Mouse (Mus musculus) heart, embryonic 14.5 days (tissue): ENCODE data around the gene Atrip. TPM values are rescaled to one million over a fixed set of nuclear protein-coding genes. Genes with fewer than 3 reads are reported as not detected.
A peak's percentile ranks its signal among the peaks of the same experiment; 100 is the strongest.

Experiments
- ATAC-seq: fragments of 200-750 bp; cut with Nextera tagmentation; 2 replicates; pipeline ENCODE4 v1.8.0; 2017; ENCODE audit warnings: low read depth, moderate TSS enrichment; ENCODE audit not compliant: insufficient number of reproducible peaks, insufficient read depth, low FRiP score
- H3K27ac ChIP-seq, 2 experiments: fragments of 200-500 bp in 1 of 2; fragments of 300-500 bp in 1 of 2; sonication (generic) in 1 of 2; replicated peaks in 1 of 2; 2 replicates each; pipeline ENCODE4 v1.5.1; 2012 to 2014; ENCODE audit warnings: low read depth in 2 of 2, low read length in 2 of 2, control low read depth in 1 of 2, mild to moderate bottlenecking in 1 of 2, mixed read lengths in 1 of 2; ENCODE audit not compliant: control insufficient read depth in 1 of 2, insufficient read depth in 1 of 2
- H3K27me3 ChIP-seq: fragments of 300-500 bp; sonication (generic); 2 replicates; pipeline ENCODE4 v1.6.1; 2014; ENCODE audit warnings: mild to moderate bottlenecking, low read length, control low read depth; ENCODE audit not compliant: control insufficient read depth, insufficient read depth
- H3K36me3 ChIP-seq: fragments of 300-500 bp; sonication (generic); 2 replicates; pipeline ENCODE4 v1.6.1; 2014; ENCODE audit warnings: mild to moderate bottlenecking, control low read depth, low read length, mixed read lengths; ENCODE audit not compliant: control insufficient read depth, insufficient read depth
- H3K4me1 ChIP-seq, 2 experiments: fragments of 200-500 bp in 1 of 2; fragments of 300-500 bp in 1 of 2; sonication (generic) in 1 of 2; 2 replicates each; pipeline ENCODE4 v1.6.1; 2012 to 2014; ENCODE audit warnings: low read length in 2 of 2, control low read depth in 1 of 2, mixed read lengths in 1 of 2; ENCODE audit not compliant: control insufficient read depth in 2 of 2, insufficient read depth in 2 of 2
- H3K4me2 ChIP-seq: fragments of 300-500 bp; sonication (generic); 2 replicates; pipeline ENCODE4 v1.6.1; 2014; ENCODE audit warnings: mild to moderate bottlenecking, low read length
- H3K4me3 ChIP-seq, 2 experiments: fragments of 200-500 bp in 1 of 2; fragments of 300-500 bp in 1 of 2; sonication (generic) in 1 of 2; 2 replicates each; pipeline ENCODE4 v1.5.1; 2012 to 2014; ENCODE audit warnings: low read length in 2 of 2, mild to moderate bottlenecking in 2 of 2, control low read depth in 1 of 2, low read depth in 1 of 2, moderate library complexity in 1 of 2; ENCODE audit not compliant: control insufficient read depth in 1 of 2, insufficient read depth in 1 of 2
- H3K9ac ChIP-seq: fragments of 300-500 bp; sonication (generic); 2 replicates; pipeline ENCODE4 v1.6.1; 2014; ENCODE audit warnings: mild to moderate bottlenecking, low read length
- H3K9me3 ChIP-seq: fragments of 300-500 bp; sonication (generic); 2 replicates; pipeline ENCODE4 v1.6.1; 2016; ENCODE audit warnings: low read length, control low read depth; ENCODE audit not compliant: control insufficient read depth
- WGBS: fragments of 180-500 bp; shearing (Covaris S2); extraction: QIAGEN DNeasy Blood & Tissue Kit; methylation state at CpG from one replicate; pipeline ENCODE4 v1.1.7; 2014; 5-methylcytosine and 5-hydroxymethylcytosine counted together
- polyA plus RNA-seq: library from polyadenylated mRNA; unstranded; fragments of >200 nt; fragmentation: Nextera tagmentation; extraction: Ambion mirVana; gene quantifications from 2 replicates; pipeline ENCODE4 v1.2.1, GENCODE M21; 2014

Gene Atrip
- polyA plus RNA-seq, 1 experiment from 2014 or later: 17.5 TPM

- WGBS: 73% methylated on average over 8 of the region's 8 CpGs
- H3K9me3 ChIP-seq: no peaks in the 10 kb centered on the region
- peak overlapping the region; percentile 96 for H3K9ac ChIP-seq
- no peaks in the 10 kb centered on the region for H3K27me3 ChIP-seq
- peak overlapping the region in 1 of 2 experiments; percentile 17; a peak in 2 of 4 replicates for H3K4me3 ChIP-seq
- peaks cover 34% of the 10 kb centered on the region for H3K36me3 ChIP-seq
- H3K4me1 ChIP-seq: peaks cover 52 to 70% of the 10 kb centered on the region in 2 experiments
- H3K4me2 ChIP-seq: peak overlapping the region; percentile 90
- H3K27ac ChIP-seq: peak overlapping the region; percentile 72 to 98
- no peak for ATAC-seq
These were observed 24.4 kb upstream of the Atrip start for GRCm38 (mm10) chr9:109098366-109098765.

- 0 out of 2 replicates have a peak, but pooled peaks have one; percentile 3 for ATAC-seq
- peaks cover 28% of the 10 kb centered on the region for H3K36me3 ChIP-seq
- no peaks in the 10 kb centered on the region for H3K27me3 ChIP-seq
- peaks cover 52 to 67% of the 10 kb centered on the region in 2 experiments for H3K4me1 ChIP-seq
- H3K4me3 ChIP-seq: peak overlapping the region in 1 of 2 experiments; percentile 74; a peak in 2 of 4 replicates
- peak overlapping the region; percentile 72 to 98 for H3K27ac ChIP-seq
- 35% methylated on average over 5 of the region's 5 CpGs for WGBS
- peak overlapping the region; percentile 96 for H3K9ac ChIP-seq
- peak overlapping the region; percentile 90 for H3K4me2 ChIP-seq
- H3K9me3 ChIP-seq: no peaks in the 10 kb centered on the region
These were observed 23.9 kb upstream of the Atrip start for GRCm38 (mm10) chr9:109097831-109098230.

GRCm38 (mm10) chr9:109097291-109097690 lies 23.4 kb upstream of the Atrip start:
- Histone ChIP-seq H3K4me2 (peak overlapping the region; percentile 90), H3K9ac (peak overlapping the region; percentile 96), H3K27ac (peak overlapping the region; percentile 96 to 98), H3K9me3 (no peaks in the 10 kb centered on the region), H3K4me1 (peaks cover 52 to 62% of the 10 kb centered on the region in 2 experiments), H3K27me3 (no peaks in the 10 kb centered on the region), H3K4me3 (peak overlapping the region; percentile 74 to 79; a peak in 3 of 4 replicates), H3K36me3 (peaks cover 27% of the 10 kb centered on the region)
- 28% methylated on average over 6 of the region's 6 CpGs for WGBS
- no peak for ATAC-seq

- Histone ChIP-seq H3K9ac (peak overlapping the region; percentile 96), H3K4me1 (peaks cover 52 to 62% of the 10 kb centered on the region in 2 experiments), H3K36me3 (peaks cover 27% of the 10 kb centered on the region), H3K9me3 (no peaks in the 10 kb centered on the region), H3K4me2 (peak overlapping the region; percentile 90), H3K27ac (peak overlapping the region; percentile 96 to 98), H3K27me3 (no peaks in the 10 kb centered on the region), H3K4me3 (peak overlapping the region; percentile 74 to 79)
- 43% methylated on average over 6 of the region's 6 CpGs for WGBS
- no peak for ATAC-seq
These were observed 22.9 kb upstream of the Atrip start for GRCm38 (mm10) chr9:109096856-109097255.

DNA sequence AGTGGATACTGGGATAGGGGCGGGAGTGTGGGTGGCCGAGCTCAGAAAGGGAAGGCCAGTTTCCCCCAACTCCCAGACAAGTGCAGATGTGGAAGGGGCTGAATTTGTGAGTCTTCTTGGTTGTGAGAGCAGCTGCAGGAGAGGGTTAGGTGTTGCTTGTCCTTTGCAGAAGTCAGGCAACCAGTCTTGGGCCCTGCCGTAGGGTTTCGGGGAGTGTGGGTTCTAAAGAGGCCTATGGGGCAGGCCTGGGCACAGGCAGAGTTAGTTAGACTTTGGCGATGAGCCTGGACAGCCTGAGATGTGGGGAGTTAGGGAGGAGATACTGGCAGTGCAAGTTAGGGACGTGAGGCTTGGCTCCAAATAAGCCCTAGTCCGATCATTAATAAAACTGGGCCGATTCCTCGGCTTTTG lies 22.3 kb upstream of the Atrip start:
- no peak for ATAC-seq
- peak overlapping the region; percentile 74 to 79 for H3K4me3 ChIP-seq
- H3K27ac ChIP-seq: peak overlapping the region; percentile 96 to 98
- WGBS: 36% methylated on average over 9 of the region's 9 CpGs
- peak overlapping the region; percentile 90 for H3K4me2 ChIP-seq
- peaks cover 52 to 62% of the 10 kb centered on the region in 2 experiments for H3K4me1 ChIP-seq
- H3K9me3 ChIP-seq: no peaks in the 10 kb centered on the region
- peaks cover 28% of the 10 kb centered on the region for H3K36me3 ChIP-seq
- peak overlapping the region; percentile 96 for H3K9ac ChIP-seq
- no peaks in the 10 kb centered on the region for H3K27me3 ChIP-seq

- Histone ChIP-seq H3K27ac (peak within 1 kb of the TSS; percentile 96 to 98), H3K4me2 (peak within 1 kb of the TSS; percentile 90), H3K9ac (peak within 1 kb of the TSS; percentile 96), H3K9me3 (no peaks in the 10 kb centered on the region), H3K36me3 (peaks cover 31% of the 10 kb centered on the region), H3K4me3 (peak within 1 kb of the TSS; percentile 74 to 79), H3K4me1 (peaks cover 52 to 58% of the 10 kb centered on the region in 2 experiments), H3K27me3 (no peaks in the 10 kb centered on the region)
- ATAC-seq: peak; percentile 41
- WGBS: 0% methylated on average over 74 of the region's 102 CpGs
These were observed 21.4 kb upstream of the Atrip start, which contains the start of gene Plxnb1 for GRCm38 (mm10) chr9:109095137-109095982. Gene Plxnb1, plus strand, starts transcription at chr9:109095389.

GRCm38 (mm10) chr9:109094553-109095136 lies 20.7 kb upstream of the Atrip start:
- H3K4me1 ChIP-seq: peaks cover 50 to 51% of the 10 kb centered on the region in 2 experiments
- ATAC-seq: no peak
- WGBS: 2% methylated on average over 20 of the region's 21 CpGs

More at GRCm38 (mm10) chr9:109094553-109095136, 20.7 kb upstream of the Atrip start:
- Histone ChIP-seq H3K27ac (peak overlapping the region; percentile 64 to 98), H3K4me3 (peak overlapping the region; percentile 74 to 79), H3K9me3 (no peaks in the 10 kb centered on the region), H3K9ac (peak overlapping the region; percentile 96), H3K4me2 (peak overlapping the region; percentile 90), H3K36me3 (peaks cover 31% of the 10 kb centered on the region), H3K27me3 (no peaks in the 10 kb centered on the region)
